Mouse (Mus musculus): Measurements from ENCODE around the gene Pou4f2. TPM values are rescaled to one million over a fixed set of nuclear protein-coding genes. Genes with fewer than 3 reads are reported as not detected.

Pou4f2 gene
- polyA plus RNA-seq (2012): not detected in 2 replicates

GRCm38 (mm10) chr8:78436071-78436651 is at the start of gene Pou4f2:
Pou4f2 (minus strand) TSS chr8:78436645.
- TF ChIP-seq GATA1 (IDR thresholded peaks at IDR 0.05; ENCODE audit: low read length): no peak

- TF ChIP-seq GATA1 (IDR thresholded peaks at IDR 0.05; ENCODE audit: low read length): no peak
Measured at GRCm38 (mm10) chr8:78477051-78477829, 40.8 kb upstream of the Pou4f2 start.

- TF ChIP-seq GATA1 (IDR thresholded peaks at IDR 0.05; ENCODE audit: low read length): no peak
Measured at GRCm38 (mm10) chr8:78467889-78468288, 31.4 kb upstream of the Pou4f2 start.

DNA sequence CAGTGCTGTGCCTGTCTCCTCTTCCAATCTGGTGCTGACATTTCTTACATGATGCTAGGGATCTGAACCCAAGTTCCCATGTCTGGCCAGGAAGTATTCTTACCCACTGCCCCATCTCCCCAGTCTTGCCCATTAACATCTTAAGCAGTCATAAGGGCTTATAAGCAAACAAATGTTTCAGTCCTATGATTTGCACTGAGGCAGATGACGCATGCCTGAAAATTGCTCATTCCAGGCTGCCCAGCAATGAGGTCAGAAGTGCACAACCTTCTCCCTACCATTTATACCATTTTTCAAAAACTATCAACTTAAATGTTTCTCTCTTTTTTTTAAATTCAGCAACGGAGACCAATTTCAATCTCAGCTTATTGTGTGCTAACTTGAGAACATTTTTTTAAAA is 27.5 kb upstream of the Pou4f2 start:
- no peak for TF ChIP-seq GATA1 (IDR thresholded peaks at IDR 0.05; ENCODE audit: low read length)

GRCm38 (mm10) chr8:78456441-78456840 is 20.0 kb upstream of the Pou4f2 start:
- TF ChIP-seq GATA1 (IDR thresholded peaks at IDR 0.05; ENCODE audit: low read length): no peak

DNA sequence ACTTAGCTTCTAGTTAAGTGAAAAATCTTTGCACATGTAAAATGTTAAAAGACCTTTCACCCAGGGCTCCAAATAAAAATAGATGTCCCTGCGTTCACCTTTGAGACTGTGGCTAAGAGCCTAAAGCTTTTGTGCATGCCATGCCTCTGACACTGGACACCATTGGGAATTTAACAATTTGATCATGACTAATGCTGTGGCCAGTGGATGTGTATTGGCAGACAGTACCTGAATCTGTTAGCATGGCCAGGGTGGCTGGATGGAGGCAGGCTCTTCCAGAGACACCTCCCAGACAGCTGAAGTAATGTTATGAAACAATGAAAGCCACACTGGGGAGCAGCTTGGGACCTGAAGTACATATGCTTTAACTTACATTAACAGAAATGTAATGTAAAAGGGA is 6.3 kb upstream of the Pou4f2 start:
- TF ChIP-seq GATA1 (IDR thresholded peaks at IDR 0.05; ENCODE audit: low read length): no peak

GRCm38 (mm10) chr8:78438121-78438520 is 1.7 kb upstream of the Pou4f2 start:
- no peak for TF ChIP-seq GATA1 (IDR thresholded peaks at IDR 0.05; ENCODE audit: low read length)

GRCm38 (mm10) chr8:78437140-78438045 is 948 bp upstream of the Pou4f2 start:
- TF ChIP-seq GATA1 (IDR thresholded peaks at IDR 0.05; ENCODE audit: low read length): no peak

GRCm38 (mm10) chr8:78436661-78437060 is 216 bp upstream of the Pou4f2 start:
- TF ChIP-seq GATA1 (IDR thresholded peaks at IDR 0.05; ENCODE audit: low read length): no peak

- TF ChIP-seq GATA1 (IDR thresholded peaks at IDR 0.05; ENCODE audit: low read length): no peak
Measured at GRCm38 (mm10) chr8:78435624-78435960, 853 bp downstream of the Pou4f2 start.

- no peak for TF ChIP-seq GATA1 (IDR thresholded peaks at IDR 0.05; ENCODE audit: low read length)
Measured at GRCm38 (mm10) chr8:78434823-78435623, 1.4 kb downstream of the Pou4f2 start.

GRCm38 (mm10) chr8:78434340-78434739 is 2.1 kb downstream of the Pou4f2 start:
- no peak for TF ChIP-seq GATA1 (IDR thresholded peaks at IDR 0.05; ENCODE audit: low read length)

GRCm38 (mm10) chr8:78433318-78433717 is 3.1 kb downstream of the Pou4f2 start:
- TF ChIP-seq GATA1 (IDR thresholded peaks at IDR 0.05; ENCODE audit: low read length): no peak

DNA sequence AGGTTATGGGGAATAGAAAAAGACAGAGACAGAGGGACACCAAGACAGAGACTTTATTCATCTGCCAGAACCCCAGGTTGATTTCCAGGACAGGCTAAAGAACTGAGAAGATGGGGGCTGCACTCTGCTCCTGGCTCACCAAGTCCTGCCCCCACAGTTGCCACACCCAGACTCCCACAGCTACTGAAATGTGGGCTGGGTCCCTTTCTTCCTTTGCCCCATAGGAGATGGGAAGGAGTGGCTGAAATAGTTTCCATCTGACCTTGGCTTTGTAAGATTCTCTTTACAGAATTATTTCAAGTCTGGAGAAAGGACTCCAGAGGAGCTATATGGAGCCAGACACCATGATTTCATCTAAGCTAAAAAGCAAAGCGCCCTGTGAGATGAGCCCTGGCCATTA is 4.0 kb downstream of the Pou4f2 start:
- no peak for TF ChIP-seq GATA1 (IDR thresholded peaks at IDR 0.05; ENCODE audit: low read length)

- TF ChIP-seq GATA1 (IDR thresholded peaks at IDR 0.05; ENCODE audit: low read length): no peak
Measured at GRCm38 (mm10) chr8:78431356-78431755, 5.1 kb downstream of the Pou4f2 start.

Measured in G1E-ER4 (cell line).